Mouse (Mus musculus) kidney, adult 2 months (tissue): ENCODE measurements around the gene St13. TPM values are rescaled to one million over a fixed set of nuclear protein-coding genes. Genes with fewer than 3 reads are reported as not detected.
"Not testable (repeated sequence)": the region's sequence is repeated elsewhere in the genome, so short reads cannot be mapped to it uniquely, and the experiment has no call there.

Experiments
- DNase-seq: peaks from one replicate; pipeline ENCODE4 v3.0.0; 2021
- H3K27ac ChIP-seq: fragments of 200-500 bp; 2 replicates; pipeline ENCODE4 v1.5.1; 2012; ENCODE audit warnings: low read depth, low read length, control low read depth, inconsistent platforms; ENCODE audit not compliant: insufficient read depth
- H3K27me3 ChIP-seq: fragments of 200-500 bp; replicated peaks from 2 replicates; pipeline ENCODE4 v1.6.1; 2012; ENCODE audit warnings: mild to moderate bottlenecking, moderate library complexity, low read length, inconsistent platforms; ENCODE audit not compliant: control insufficient read depth, insufficient read depth
- H3K36me3 ChIP-seq: fragments of 200-500 bp; 2 replicates; pipeline ENCODE4 v1.6.1; 2012; ENCODE audit warnings: mild to moderate bottlenecking, moderate library complexity, low read length, inconsistent platforms; ENCODE audit not compliant: control insufficient read depth, insufficient read depth
- H3K4me1 ChIP-seq: fragments of 200-500 bp; 2 replicates; pipeline ENCODE4 v1.6.1; 2011; ENCODE audit warnings: low read length; ENCODE audit not compliant: control insufficient read depth, insufficient read depth
- H3K4me3 ChIP-seq: fragments of 200-500 bp; 2 replicates; pipeline ENCODE4 v1.5.1; 2011; ENCODE audit warnings: mild to moderate bottlenecking, low read depth, low read length, control low read depth; ENCODE audit not compliant: insufficient read depth
- CTCF ChIP-seq: fragments of 200-500 bp; conservative IDR thresholded peaks from 2 replicates; pipeline ENCODE4 v1.5.1; 2011; ENCODE audit warnings: low read depth, mild to moderate bottlenecking, control low read depth, low read length, moderate library complexity, mixed read lengths; ENCODE audit not compliant: insufficient read depth, insufficient read length
- POLR2A ChIP-seq: fragments of 200-500 bp; IDR thresholded peaks from one replicate; pipeline ENCODE4 v1.6.1; 2011; ENCODE audit warnings: low read depth, low read length, control low read depth
- WGBS: fragments of 180-500 bp; shearing (Covaris S2); methylation state at CpG from one replicate; pipeline ENCODE4 v1.1.7; 2018; 5-methylcytosine and 5-hydroxymethylcytosine counted together
- polyA plus RNA-seq: library from polyadenylated mRNA; depleted of rRNA; stranded (reverse); fragments of >200 nt; gene quantifications from 2 replicates; pipeline ENCODE4 v1.2.3, GENCODE M21; 2012

The St13 gene
- polyA plus RNA-seq, 1 experiment = 46.3 TPM

DNA sequence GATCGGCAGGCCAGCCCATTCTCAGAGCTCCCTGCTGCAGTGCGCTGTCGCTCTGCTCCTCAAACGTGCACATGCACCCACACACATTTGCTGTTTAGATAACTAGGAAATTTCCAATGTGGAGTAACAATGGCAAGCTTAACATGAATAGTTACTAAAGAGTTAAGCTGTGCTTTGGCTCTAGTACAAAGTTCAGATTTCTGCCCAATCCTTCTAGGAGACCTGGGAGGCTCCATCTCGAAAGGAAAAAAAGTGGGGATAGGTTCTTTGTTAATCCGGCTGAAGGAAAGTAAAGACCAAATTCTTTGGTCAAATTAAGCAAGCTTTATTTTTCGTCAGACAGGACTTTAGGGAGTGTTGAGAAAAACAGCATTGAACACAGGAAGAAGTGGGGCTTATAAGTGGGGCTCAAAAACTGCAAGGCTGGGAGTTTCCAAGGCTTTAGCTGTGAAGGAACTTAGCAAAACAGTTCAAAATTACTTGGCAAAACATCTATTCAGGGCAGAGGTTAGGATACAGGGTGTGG is 22.3 kb upstream of the St13 start:
- TF ChIP-seq CTCF (no peak), POLR2A (no peak)
- no peak overlapping the region for H3K4me3 ChIP-seq
- peaks cover 13% of the 10 kb centered on the region for H3K4me1 ChIP-seq
- no peaks in the 10 kb centered on the region for H3K36me3 ChIP-seq
- DNase-seq = peak; percentile 74
- H3K27me3 ChIP-seq = no peaks in the 10 kb centered on the region
- 24% methylated on average over 7 of the region's 7 CpGs for WGBS
- H3K27ac ChIP-seq = peak overlapping the region; percentile 96

GRCm38 (mm10) chr15:81421454-81421853 is 21.6 kb upstream of the St13 start:
- Histone ChIP-seq H3K27ac (peak overlapping the region; percentile 96; the same call in 1 of the 2 replicates), H3K4me1 (peaks cover 13% of the 10 kb centered on the region), H3K4me3 (no peak overlapping the region), H3K36me3 (no peaks in the 10 kb centered on the region), H3K27me3 (no peaks in the 10 kb centered on the region)
- TF ChIP-seq CTCF (no peak), POLR2A (no peak)
- WGBS = 19% methylated on average over 1 of the region's 1 CpGs
- peak; percentile 82 for DNase-seq

DNA sequence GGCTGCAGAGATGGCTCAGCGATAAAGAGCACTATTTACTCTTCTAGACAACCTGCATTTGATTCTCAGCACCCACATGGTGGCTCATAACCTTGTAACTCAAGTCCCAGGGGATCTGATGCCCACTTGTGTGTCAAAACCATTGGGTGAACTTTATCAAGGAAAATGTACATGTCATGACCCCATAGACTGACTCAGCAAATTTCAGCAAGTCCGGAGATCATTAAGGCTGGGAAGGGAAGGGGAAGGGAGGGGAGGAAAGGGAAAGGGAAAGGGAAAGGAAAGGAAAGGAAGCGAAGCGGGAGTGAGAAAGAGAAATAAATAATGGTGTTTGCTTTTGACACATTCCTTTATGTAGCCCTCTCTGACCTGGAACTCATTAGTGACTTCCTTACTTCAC is 18.2 kb upstream of the St13 start:
- 77% methylated on average over 4 of the region's 4 CpGs for WGBS
- Histone ChIP-seq H3K4me3 (no peak overlapping the region), H3K36me3 (no peaks in the 10 kb centered on the region), H3K27me3 (no peaks in the 10 kb centered on the region), H3K27ac (no peak overlapping the region), H3K4me1 (peaks cover 13% of the 10 kb centered on the region)
- DNase-seq = no peak
- no peak for TF ChIP-seq POLR2A

DNA sequence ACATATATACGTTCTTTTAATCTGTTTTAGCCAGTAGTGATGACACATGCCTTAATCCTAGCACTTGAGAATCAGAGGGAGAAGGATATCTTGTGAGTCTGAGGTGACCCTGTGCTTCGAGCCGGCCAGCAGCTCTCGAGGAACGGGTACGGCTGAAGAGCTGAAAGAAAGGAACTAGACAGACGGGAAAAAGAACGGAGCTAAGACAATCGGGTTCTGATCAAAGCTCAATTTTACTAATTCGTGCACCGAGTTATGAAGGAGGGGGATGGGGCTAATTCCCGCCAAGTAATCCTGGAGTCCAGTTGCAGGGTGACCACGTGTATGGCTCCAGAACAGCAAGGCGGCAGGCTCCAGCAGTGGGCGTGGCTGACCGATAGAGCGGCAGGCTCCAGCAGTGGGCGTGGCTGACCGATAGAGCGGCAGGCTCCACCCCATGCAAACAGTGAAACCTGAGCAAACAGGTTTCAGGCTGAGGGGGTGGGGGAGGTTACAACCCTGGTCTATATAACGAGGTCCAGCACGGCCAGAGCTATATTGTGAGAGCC is 17.0 kb upstream of the St13 start:
- WGBS = 8% methylated on average over 22 of the region's 22 CpGs
- not testable (repeated sequence) for H3K4me3 ChIP-seq, H3K27ac ChIP-seq

GRCm38 (mm10) chr15:81408199-81408598 is 8.3 kb upstream of the St13 start, which contains the start of gene Dnajb7:
Dnajb7 (minus strand) TSS chr15:81408299.
- no peak for DNase-seq
- H3K36me3 ChIP-seq = no peaks in the 10 kb centered on the region
- no peak within 1 kb of the TSS for H3K4me3 ChIP-seq
- no peaks in the 10 kb centered on the region for H3K4me1 ChIP-seq
- WGBS = 100% methylated on average over 1 of the region's 1 CpGs
- H3K27me3 ChIP-seq = no peaks in the 10 kb centered on the region
- TF ChIP-seq CTCF = no peak
- no peak for TF ChIP-seq POLR2A
- H3K27ac ChIP-seq = no peak within 1 kb of the TSS

More for the DNA sequence above, 17.0 kb upstream of the St13 start:
- H3K4me1 ChIP-seq, H3K27me3 ChIP-seq, H3K36me3 ChIP-seq: not testable (repeated sequence)
- DNase-seq = peak; percentile 86

- no peak for DNase-seq
- Histone ChIP-seq H3K27ac (no peak overlapping the region), H3K36me3 (no peaks in the 10 kb centered on the region), H3K27me3 (no peaks in the 10 kb centered on the region), H3K4me3 (no peak overlapping the region), H3K4me1 (no peaks in the 10 kb centered on the region; the same call in 1 of the 2 replicates)
- WGBS = 70% methylated on average over 3 of the region's 3 CpGs
- TF ChIP-seq CTCF = no peak
- no peak for TF ChIP-seq POLR2A
These were observed 5.1 kb upstream of the St13 start for GRCm38 (mm10) chr15:81405008-81405407.

DNA sequence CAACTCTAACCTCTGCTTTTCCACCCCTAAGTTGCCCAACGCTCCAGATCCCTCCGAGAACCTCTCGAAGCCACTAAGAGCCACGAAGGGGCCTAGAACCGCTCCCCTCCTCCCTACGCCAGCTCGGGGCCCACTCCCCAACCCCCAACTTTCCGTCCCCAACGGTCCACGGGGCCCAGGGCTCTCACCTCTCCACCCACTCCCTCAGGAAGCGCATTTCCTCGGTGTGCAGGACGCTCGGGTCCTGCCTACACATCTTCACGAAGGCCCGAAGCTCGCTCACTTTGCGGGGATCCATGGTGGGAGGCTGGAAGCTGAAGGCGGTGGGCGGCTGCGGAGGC is 610 bp downstream of the St13 start:
- Histone ChIP-seq H3K4me1 (no peaks in the 10 kb centered on the region; the same call in 1 of the 2 replicates), H3K4me3 (peak overlapping the region; percentile 97), H3K36me3 (no peaks in the 10 kb centered on the region), H3K27me3 (no peaks in the 10 kb centered on the region), H3K27ac (peak overlapping the region; percentile 91)
- WGBS = under 1% methylated on average over 21 of the region's 21 CpGs
- TF ChIP-seq CTCF (no peak), POLR2A (no peak)
- DNase-seq = no peak
